Mouse (Mus musculus): ENCODE results near the gene Gm281.
A peak's percentile ranks its signal among the peaks of the same experiment; 100 is the strongest.
"Not testable (repeated sequence)": the region's sequence is repeated elsewhere in the genome, so short reads cannot be mapped to it uniquely, and the experiment has no call there.

The Gm281 gene

DNA sequence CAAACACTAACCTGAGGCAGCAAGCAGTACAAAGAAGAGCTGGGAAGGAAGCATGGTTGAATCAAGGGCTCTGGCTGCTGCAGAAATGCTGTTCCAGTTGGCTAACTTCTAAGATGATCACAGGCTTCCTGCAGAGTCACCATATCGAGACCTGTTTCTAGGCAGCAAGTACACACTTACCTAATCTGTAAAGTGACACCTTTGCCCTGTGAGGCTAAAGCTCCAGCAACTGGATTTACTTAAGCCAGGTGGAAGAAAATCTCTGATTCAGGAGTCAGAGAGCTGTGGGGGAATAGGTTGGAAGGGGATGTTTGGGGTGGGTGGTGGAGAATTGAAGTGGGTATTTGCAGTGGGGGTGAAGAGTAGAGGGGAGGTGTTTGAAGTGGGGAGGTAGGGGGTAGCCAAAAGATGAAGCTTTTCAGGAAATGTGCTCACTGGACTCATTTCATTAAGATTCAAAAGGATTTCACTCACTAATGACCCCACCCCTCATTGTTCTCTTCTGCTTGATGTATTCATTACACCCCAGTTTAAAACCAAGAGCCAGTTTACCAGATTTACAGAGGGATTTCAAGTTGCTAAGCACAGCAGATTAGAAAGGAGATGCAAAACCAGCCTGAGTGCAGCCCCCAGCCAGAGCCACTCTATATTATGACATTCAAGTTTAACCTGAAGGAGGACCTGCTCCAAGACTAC lies at the start of gene Gm281:
Gm281 (minus strand) TSS at position 92 of the 696 bp plus-strand sequence.
- no peak for DNase-seq

GRCm38 (mm10) chr14:13963527-13963926 lies 49.2 kb upstream of the Gm281 start:
- DNase-seq = no peak

DNA sequence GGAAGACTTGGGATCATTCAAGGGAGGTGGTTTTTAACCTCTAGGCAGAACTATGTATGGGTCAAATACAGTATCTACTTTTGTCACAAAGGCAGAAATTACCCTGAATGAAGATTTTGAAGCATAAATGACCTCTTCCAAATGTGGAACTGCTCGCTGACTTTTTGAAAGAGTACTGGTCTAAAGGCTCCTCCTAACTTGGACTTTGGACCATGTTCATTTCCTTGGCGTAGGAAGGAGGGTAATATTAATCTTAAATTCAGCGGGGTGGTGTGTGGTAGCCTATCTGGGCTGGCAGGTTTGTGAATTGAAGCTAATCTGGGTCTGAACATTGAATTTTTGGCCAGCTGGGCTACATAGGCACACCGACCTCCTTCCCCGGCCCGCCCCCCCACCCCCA lies 48.2 kb upstream of the Gm281 start:
- DNase-seq = no peak

DNA sequence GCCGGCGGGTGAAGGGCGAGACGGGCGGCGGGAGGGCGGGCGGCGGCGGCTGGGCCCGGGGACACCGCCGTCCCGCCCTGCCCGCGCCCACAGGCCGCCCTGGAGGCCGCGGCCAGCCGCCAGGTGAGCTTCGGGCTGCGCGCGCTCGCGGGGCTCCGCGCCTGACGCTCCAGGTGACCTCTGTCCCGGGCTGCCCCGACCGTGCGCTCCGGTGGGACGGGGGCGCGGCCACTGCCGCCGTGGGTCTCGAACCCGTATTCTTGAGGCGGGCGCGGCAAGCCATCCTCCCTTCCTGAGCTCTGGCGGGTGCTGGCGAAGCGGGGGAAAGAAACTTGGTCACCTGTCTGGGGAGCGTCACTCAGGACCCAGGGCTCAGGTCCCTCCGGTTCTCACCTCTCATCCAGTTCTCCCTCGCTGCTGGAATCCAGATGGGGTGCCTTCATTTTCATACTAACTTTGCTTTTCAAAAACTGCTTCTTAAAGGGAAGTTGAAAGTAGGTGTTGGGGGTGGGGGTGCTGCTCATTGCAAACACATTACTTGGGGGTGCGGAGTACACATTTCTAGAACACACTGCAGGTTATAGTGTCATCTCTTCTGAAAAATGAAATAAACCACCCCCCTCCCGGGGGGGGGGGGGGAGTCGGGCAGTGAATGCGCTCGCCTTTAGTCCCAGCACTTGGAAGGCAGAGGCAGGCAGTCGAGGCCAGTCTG lies 47.3 kb upstream of the Gm281 start, which contains the start of the genes Atxn7 and Thoc7:
Atxn7 (plus strand) TSS at position 40 of the 712 bp plus-strand sequence.
Thoc7 (minus strand) TSS at position 452 of the 712 bp plus-strand sequence.
- peak; percentile 43 for DNase-seq

DNA sequence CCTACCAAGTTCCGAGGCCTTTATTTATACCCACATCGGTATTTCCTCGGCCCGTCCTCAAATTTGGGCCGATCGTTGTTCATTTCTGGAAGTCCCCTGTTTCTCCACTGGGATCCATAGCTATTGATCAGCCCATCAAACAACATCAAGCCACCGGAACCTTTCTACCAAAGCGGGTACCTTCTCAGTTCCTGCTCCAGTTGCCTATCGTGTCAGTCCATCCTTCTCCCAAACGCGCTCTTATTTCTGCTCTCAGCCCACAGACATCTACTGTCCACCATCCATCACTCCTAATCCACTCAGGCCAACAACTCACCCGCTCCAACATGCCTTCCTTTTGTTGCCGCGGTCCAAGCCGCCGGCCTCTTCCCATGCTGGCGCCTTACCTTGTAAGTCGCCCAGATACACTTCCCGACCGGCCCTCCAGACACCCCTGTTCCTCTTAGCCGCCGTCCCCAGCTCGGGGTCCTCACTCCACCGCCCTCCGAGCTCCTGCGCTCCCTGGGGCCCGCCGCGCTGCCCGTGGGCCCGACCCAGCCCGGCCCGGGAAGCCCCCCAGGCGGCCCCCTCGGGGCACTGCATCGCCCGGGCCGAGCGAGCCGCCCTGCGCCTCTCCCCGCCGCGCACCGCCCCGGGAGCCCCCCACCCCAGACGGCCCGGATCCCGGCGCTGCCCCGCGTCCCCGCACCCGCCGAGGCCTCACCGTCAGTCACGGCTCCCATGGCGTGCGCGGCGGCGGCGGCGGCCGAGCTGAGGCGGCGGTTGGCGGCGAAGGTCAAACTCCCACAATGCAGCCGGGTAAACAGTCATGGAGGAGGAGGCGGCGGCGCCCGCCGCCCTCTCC lies 46.4 kb upstream of the Gm281 start:
- DNase-seq = peak; percentile 61 to 62

DNA sequence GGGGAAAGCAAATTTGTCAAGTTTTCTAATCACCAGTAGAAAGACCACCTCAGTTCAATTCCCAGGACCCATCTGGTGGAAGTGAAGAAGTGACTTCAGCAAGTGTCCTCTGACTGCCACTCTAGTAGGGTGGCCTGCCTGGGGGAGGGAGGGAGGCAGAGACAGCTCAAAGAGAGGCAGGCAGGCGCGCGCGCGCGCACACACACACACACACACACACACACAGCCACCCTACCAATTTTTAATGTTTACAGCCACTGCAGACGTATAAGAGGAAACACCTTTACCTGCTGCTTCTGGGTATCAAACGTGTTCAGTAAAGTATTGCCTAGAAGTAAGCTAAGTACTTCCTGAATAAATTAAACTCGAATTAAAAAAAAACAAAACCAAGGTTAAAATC lies 45.8 kb upstream of the Gm281 start:
- DNase-seq = peak; percentile 10 to 24

GRCm38 (mm10) chr14:13952151-13952550 lies 37.9 kb upstream of the Gm281 start:
- not testable (repeated sequence) for DNase-seq

DNA sequence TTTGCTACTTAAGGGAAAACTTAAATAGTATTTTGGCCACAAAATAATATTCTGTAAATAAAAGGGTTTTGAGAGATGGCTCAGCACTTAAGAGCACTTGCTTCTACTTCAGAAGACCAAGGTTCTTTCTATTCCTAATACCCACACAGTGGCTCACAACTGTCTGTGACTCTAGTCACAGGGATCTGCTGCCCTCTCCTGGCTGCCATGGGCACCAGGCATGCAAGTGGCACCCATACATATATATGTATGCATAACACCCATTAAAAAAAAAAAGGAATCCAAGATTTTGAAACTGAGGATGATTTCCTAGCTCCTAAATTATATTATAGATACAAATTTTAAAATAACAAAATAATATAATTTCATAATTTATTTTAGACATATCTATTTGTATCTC lies 36.1 kb upstream of the Gm281 start:
- DNase-seq = peak; percentile 9 to 16

DNA sequence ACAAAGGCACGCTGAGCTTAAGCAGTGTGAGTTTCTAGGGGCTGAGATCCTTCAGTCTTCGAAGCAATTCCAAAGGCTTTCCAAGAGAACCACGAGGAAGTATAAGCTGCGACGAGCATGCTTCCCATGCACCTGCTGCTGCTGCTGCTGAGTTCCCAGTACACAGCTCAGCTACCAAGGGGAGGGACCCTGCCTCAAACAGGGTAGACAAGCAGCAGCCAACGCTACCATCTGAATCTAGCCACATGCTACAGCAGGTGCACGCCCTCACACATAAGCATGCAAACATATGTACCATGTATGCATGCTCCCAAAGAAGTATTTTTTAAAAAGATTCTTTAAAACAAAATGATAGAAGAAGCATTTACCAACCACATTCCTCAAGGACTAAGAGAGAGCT lies 34.1 kb upstream of the Gm281 start:
- DNase-seq = no peak

- no peak for DNase-seq
Observed at GRCm38 (mm10) chr14:13944686-13945085, 30.4 kb upstream of the Gm281 start.

DNA sequence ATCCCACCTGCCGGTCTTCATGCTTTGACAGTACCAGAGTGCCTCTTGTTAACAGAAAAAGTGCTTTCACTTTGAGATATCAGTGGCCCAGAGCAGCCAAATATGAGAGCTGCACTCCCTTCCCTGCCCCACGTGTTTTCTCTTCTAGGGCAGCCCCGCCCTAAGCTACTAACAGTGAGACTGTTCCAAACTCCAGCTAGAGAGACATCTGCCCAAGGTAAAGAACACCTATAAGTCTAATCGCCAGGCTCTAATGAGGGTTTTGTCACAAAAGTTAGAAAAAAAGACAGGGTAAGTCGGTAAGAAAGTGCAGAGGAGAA lies 19.7 kb upstream of the Gm281 start:
- DNase-seq = no peak

DNA sequence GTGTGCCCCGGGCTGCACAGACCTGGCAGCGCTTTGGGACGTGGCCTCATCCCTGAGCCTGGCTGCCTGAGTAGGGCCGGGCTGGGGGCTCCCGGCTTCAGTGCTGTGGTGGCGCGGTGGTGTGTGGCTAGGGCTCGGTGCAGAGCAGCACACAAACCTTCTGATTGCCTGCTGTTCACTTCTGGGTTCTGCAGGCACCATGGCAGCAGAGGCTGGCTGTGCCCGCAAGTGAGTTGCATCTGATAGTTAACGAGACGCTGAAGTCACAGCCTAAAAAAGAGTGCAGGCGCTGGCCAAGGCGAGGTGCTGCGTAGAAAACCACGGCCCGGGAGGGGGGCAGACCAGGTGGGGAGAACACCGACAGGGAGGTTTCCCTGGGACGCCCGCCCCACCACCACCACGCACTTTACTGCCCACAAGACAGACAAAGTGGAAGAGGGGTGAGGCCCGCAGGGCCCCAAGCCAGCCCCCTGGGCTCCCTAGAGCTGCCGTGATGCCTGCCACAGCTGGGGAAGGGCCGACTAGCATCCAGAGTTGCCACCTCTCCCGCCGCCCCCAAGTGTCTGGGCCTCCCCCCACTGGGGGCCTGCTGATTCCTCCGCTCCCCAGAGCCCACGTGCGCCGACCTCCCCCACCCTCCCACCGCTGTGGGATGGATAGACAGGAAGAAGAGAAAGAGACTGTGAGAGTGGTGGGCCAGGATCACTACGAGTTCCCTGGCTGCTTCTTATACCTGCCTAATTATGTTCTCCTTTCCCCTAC lies 19.2 kb upstream of the Gm281 start:
- no peak for DNase-seq

- peak in 1 of 2 experiments; percentile 50 for DNase-seq
Observed at GRCm38 (mm10) chr14:13917630-13918029, 3.4 kb upstream of the Gm281 start.

GRCm38 (mm10) chr14:13917208-13917607 lies 2.9 kb upstream of the Gm281 start:
- no peak for DNase-seq

GRCm38 (mm10) chr14:13915207-13915606 lies 929 bp upstream of the Gm281 start:
- no peak for DNase-seq

DNA sequence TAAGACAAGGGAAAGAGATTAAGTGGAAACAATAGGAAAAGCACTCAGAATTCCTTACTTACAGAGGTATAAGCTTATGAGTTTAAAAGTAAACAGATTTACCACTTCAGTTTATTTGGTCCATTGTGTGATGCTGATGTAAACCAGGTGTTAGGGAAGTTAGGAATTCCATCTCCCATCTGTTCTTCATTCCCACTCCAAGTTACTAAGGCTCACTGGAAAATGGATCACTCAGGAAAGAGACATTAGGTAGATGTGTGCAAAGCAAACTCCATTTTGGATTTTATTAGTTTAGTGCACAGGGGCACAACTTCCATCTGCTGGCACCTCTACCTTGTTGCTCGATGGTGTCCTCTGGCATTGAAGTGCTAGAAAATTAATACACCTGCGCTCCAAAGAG lies 4.1 kb downstream of the Gm281 start:
- no peak for DNase-seq

DNA sequence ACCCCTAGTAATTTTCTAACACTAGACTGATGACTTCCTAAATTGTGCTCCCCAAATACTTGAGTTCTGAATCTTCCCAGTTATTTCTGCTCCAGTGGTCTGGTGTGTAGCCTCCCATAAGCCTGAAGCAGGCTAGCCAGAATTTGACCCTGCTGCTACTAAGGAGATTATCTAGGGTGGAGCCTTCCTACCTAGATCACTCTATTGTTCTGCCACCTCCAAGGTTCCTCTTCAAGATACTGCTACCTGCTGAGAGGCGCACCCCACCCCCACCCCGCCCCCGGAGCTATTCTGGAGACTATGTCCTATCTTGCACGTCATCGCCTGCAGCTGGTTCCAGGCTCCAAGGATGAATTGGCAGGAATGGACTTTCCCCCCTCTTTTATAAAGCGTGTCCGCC lies 7.1 kb downstream of the Gm281 start:
- no peak for DNase-seq

DNA sequence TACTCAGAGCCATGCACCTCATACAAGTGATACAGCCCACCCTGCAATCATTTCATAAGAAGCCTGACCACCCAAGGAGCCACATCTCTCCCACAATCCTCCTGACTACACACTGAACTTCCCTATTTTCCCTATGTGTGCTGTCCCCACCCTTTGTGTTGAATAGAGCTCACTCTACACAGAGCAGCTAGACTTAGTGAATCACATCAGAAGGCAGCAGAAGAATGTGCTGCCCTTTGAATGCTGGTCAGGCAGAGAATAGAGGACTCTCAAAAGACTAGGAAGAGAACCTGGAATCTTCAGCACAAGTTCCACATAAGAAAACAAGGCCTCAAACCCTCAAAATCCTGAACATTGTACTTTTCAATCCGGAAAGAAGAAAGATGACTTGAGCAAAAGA lies 7.8 kb downstream of the Gm281 start:
- no peak for DNase-seq

DNA sequence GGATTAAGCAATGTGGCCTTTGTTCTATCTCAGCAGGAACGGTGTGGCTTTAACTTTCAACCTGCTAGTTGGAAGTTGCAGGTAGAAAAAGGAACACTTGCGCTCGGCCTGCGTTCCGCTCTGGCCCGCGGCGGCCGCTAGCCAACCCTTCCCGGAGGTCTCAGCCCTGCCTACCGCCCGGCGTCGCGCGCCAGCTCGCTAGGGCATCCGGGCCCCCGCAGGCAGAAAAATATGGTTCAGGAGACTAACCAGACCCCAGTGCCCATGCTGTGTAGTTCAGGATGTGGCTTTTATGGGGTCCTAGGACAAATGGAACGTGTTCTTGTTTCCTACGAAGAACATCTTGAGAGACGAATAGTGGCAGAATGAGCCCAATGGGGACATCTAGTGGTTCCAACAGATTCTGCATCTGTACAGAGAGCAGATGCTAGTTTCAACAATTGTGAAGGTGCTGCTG lies 12.6 kb downstream of the Gm281 start:
- peak; percentile 9 to 36 for DNase-seq

- DNase-seq = no peak
Observed at GRCm38 (mm10) chr14:13895198-13895597, 19.1 kb downstream of the Gm281 start.

- DNase-seq = no peak
Observed at GRCm38 (mm10) chr14:13893748-13894147, 20.5 kb downstream of the Gm281 start.

- no peak for DNase-seq
Observed at GRCm38 (mm10) chr14:13861416-13861815, 52.9 kb downstream of the Gm281 start.

Measured in lung, adult 18-20 months (tissue).